Mouse (Mus musculus): ENCODE results near the gene Itga9.

The Itga9 gene

GRCm38 (mm10) chr9:118765059-118765458, 158.6 kb downstream of the Itga9 start:
- ChIA-PET POLR2A (no interaction called here), CTCF (interaction anchor here in 1 of 4 experiments (0.6 kb wide), 1 partner anchor 45 kb away, joined by 3 read pairs; no protein-coding TSS in a partner anchor)

- POLR2A ChIA-PET, result no interaction called here
- CTCF ChIA-PET, result no interaction called here
Observed at GRCm38 (mm10) chr9:118767008-118767407, 160.5 kb downstream of the Itga9 start.

GRCm38 (mm10) chr9:118768596-118768995, 162.1 kb downstream of the Itga9 start:
- ChIA-PET CTCF (interaction anchor here in 1 of 4 experiments (0.6 kb wide), 1 partner anchor 53 kb away, joined by 3 read pairs; no protein-coding TSS in a partner anchor), POLR2A (interaction anchor here in 2 of 4 experiments (0.6 to 1.4 kb wide), 5 partner anchors 35 to 146 kb away, joined by 3 to 10 read pairs (median 4); no protein-coding TSS in a partner anchor)

- POLR2A ChIA-PET, result interaction anchor here in 1 of 4 experiments (0.6 kb wide), 1 partner anchor 47 kb away, joined by 3 read pairs; no protein-coding TSS in a partner anchor
- CTCF ChIA-PET, result no interaction called here
Observed at GRCm38 (mm10) chr9:118770366-118770765, 163.9 kb downstream of the Itga9 start.

- CTCF ChIA-PET, result interaction anchor here in 1 of 4 experiments (0.7 kb wide), 1 partner anchor 130 kb away, joined by 4 read pairs; no protein-coding TSS in a partner anchor
- POLR2A ChIA-PET, result no interaction called here
Observed at GRCm38 (mm10) chr9:118774676-118775075, 168.2 kb downstream of the Itga9 start.

GRCm38 (mm10) chr9:118776880-118777438, 170.5 kb downstream of the Itga9 start:
- ChIA-PET CTCF (interaction anchor here in 2 of 4 experiments (0.7 kb wide), 2 partner anchors 284 to 870 kb away, joined by 4 to 7 read pairs; no protein-coding TSS in a partner anchor), POLR2A (interaction anchor here in 1 of 4 experiments (0.7 kb wide), 1 partner anchor 39 kb away, joined by 3 read pairs; no protein-coding TSS in a partner anchor)

- CTCF ChIA-PET, result no interaction called here
- POLR2A ChIA-PET, result interaction anchor here in 1 of 4 experiments (0.6 kb wide), 1 partner anchor 425 kb away, joined by 5 read pairs; no protein-coding TSS in a partner anchor
Observed at GRCm38 (mm10) chr9:118778596-118778995, 172.1 kb downstream of the Itga9 start.

GRCm38 (mm10) chr9:118784621-118785020, 178.1 kb downstream of the Itga9 start:
- ChIA-PET CTCF (interaction anchor here in 1 of 4 experiments (0.8 kb wide), 1 partner anchor 31 kb away, joined by 3 read pairs; no protein-coding TSS in a partner anchor), POLR2A (no interaction called here)

GRCm38 (mm10) chr9:118785816-118786215, 179.3 kb downstream of the Itga9 start:
- POLR2A ChIA-PET, result no interaction called here
- CTCF ChIA-PET, result interaction anchor here in 1 of 4 experiments (0.6 kb wide), 1 partner anchor 61 kb away, joined by 7 read pairs; no protein-coding TSS in a partner anchor

GRCm38 (mm10) chr9:118788869-118789281, 182.4 kb downstream of the Itga9 start:
- POLR2A ChIA-PET, result interaction anchor here in 2 of 4 experiments (0.7 kb wide), 2 partner anchors 26 to 292 kb away, joined by 3 to 4 read pairs; no protein-coding TSS in a partner anchor

GRCm38 (mm10) chr9:118791231-118791630, 184.7 kb downstream of the Itga9 start:
- POLR2A ChIA-PET, result no interaction called here
- CTCF ChIA-PET, result no interaction called here

More at GRCm38 (mm10) chr9:118788869-118789281, 182.4 kb downstream of the Itga9 start:
- CTCF ChIA-PET, result no interaction called here

- ChIA-PET POLR2A (interaction anchor here in 2 of 4 experiments (0.7 to 1.1 kb wide), 2 partner anchors 16 to 1630 kb away, joined by 3 to 5 read pairs; no protein-coding TSS in a partner anchor), CTCF (no interaction called here)
Observed at GRCm38 (mm10) chr9:118793151-118793785, 186.8 kb downstream of the Itga9 start.

- ChIA-PET POLR2A (no interaction called here), CTCF (interaction anchor here in 1 of 4 experiments (0.5 kb wide), 1 partner anchor 21 kb away, joined by 4 read pairs; no protein-coding TSS in a partner anchor)
Observed at GRCm38 (mm10) chr9:118794668-118795067, 188.2 kb downstream of the Itga9 start.

GRCm38 (mm10) chr9:118795304-118795703, 188.8 kb downstream of the Itga9 start:
- ChIA-PET CTCF (interaction anchor here in 1 of 4 experiments (0.5 kb wide), 1 partner anchor 20 kb away, joined by 4 read pairs; no protein-coding TSS in a partner anchor), POLR2A (no interaction called here)

- ChIA-PET CTCF (no interaction called here), POLR2A (interaction anchor here in 1 of 4 experiments (0.6 kb wide), 1 partner anchor 63 kb away, joined by 3 read pairs; no protein-coding TSS in a partner anchor)
Observed at GRCm38 (mm10) chr9:118799105-118799504, 192.6 kb downstream of the Itga9 start.

- CTCF ChIA-PET, result interaction anchor here in 2 of 4 experiments (0.6 to 1.0 kb wide), 2 partner anchors 14 to 19 kb away, joined by 3 to 4 read pairs; no protein-coding TSS in a partner anchor
- POLR2A ChIA-PET, result interaction anchor here in 2 of 4 experiments (1.0 to 1.1 kb wide), 2 partner anchors 8 to 29 kb away, joined by 3 read pairs; no protein-coding TSS in a partner anchor
Observed at GRCm38 (mm10) chr9:118801176-118801909, 194.9 kb downstream of the Itga9 start.

GRCm38 (mm10) chr9:118801910-118802287, 195.4 kb downstream of the Itga9 start:
- CTCF ChIA-PET, result interaction anchor here in 2 of 4 experiments (0.6 to 1.0 kb wide), 2 partner anchors 14 to 18 kb away, joined by 3 to 4 read pairs; no protein-coding TSS in a partner anchor
- POLR2A ChIA-PET, result interaction anchor here in 1 of 4 experiments (1.0 kb wide), 1 partner anchor 29 kb away, joined by 3 read pairs; no protein-coding TSS in a partner anchor

- ChIA-PET CTCF (interaction anchor here in 2 of 4 experiments (0.6 to 1.0 kb wide), 2 partner anchors 13 to 18 kb away, joined by 3 to 4 read pairs; no protein-coding TSS in a partner anchor), POLR2A (interaction anchor here in 1 of 4 experiments (1.0 kb wide), 1 partner anchor 28 kb away, joined by 3 read pairs; no protein-coding TSS in a partner anchor)
Observed at GRCm38 (mm10) chr9:118802380-118802779, 195.9 kb downstream of the Itga9 start.

GRCm38 (mm10) chr9:118805740-118806139, 199.2 kb downstream of the Itga9 start:
- ChIA-PET CTCF (no interaction called here), POLR2A (interaction anchor here in 1 of 4 experiments (0.6 kb wide), 1 partner anchor 179 kb away, joined by 3 read pairs; no protein-coding TSS in a partner anchor)
